Mouse (Mus musculus) embryonic fibroblast, embryonic 13.5 days (primary cell): Measurements from ENCODE around the gene Stx5a.

Experiments
- CTCF ChIP-seq: IDR thresholded peaks from 2 replicates; pipeline ENCODE4 v1.5.1; 2011; ENCODE audit warnings: mild to moderate bottlenecking, control low read depth, low read length, moderate library complexity, borderline replicate concordance; ENCODE audit not compliant: insufficient read depth
- POLR2A ChIP-seq: IDR thresholded peaks from 2 replicates; pipeline ENCODE4 v1.6.1; 2011; ENCODE audit warnings: low read depth, mild to moderate bottlenecking, control low read depth, low read length, moderate library complexity

- no peak for TF ChIP-seq CTCF
- TF ChIP-seq POLR2A = no peak
Measured at GRCm38 (mm10) chr19:8763276-8763675, 22.1 kb downstream of the Stx5a start.
